Mouse (Mus musculus): ENCODE measurements around the gene Nr1i3.

DNA sequence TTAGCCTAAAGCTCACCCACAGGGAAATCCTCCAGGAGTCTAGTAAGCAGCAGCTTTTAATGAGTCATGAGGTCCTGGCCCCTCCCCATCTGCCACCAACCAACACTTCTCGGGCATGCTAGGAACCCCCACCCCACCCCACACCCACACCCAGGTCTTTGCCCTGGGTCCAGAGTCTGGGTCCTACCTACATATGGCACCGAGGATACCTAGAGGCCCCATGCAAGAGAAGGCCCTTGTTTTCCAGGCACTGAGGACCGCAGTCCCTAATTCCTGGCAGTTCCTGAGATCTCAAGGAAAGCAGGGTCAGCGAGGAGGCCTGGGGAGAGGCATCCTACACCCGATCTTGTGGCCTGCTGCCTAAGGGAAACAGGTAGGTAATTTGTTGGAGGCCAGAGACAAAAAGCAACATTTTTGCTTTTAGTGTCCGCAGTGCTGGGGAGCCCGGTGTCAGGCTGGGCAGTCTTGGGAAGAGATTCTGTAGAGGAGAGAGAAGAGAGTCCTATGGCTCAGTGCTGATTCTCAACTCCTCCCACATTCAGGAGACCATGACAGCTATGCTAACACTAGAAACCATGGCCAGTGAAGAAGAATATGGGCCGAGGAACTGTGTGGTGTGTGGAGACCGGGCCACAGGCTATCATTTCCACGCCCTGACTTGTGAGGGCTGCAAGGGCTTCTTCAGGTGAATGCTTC, at the start of gene Nr1i3:
- TF ChIP-seq CTCF (IDR thresholded peaks at IDR 0.05; ENCODE audit: low read depth, low read length) (no peak), GATA2 (IDR thresholded peaks at IDR 0.05; ENCODE audit: borderline replicate concordance, low read depth, low read length) (no peak), TAL1 (conservative IDR thresholded peaks at IDR 0.05; ENCODE audit: low read depth, low read length) (no peak)
